Mouse (Mus musculus): ENCODE results near the gene Exoc4.

GRCm38 (mm10) chr6:33937906-33938305 lies 689.0 kb downstream of the Exoc4 start:
- no peak for TF ChIP-seq CTCF (IDR thresholded peaks at IDR 0.05; ENCODE audit: low read depth)
- TF ChIP-seq EP300 (optimal IDR thresholded peaks at IDR 0.05) = no peak
